In genomic region chr9:23101990-23102796, GRCm38 (mm10) we compare ENCODE assay signal across 8 mouse cellular contexts.
A peak's percentile ranks its signal among the peaks of the same experiment; 100 is the strongest.
DNase-seq lines count a peak whose midpoint lies in the region; ATAC-seq and TF ChIP-seq lines count a peak whose summit lies in the region.

No protein-coding gene starts in this region.

- H3K27me3 ChIP-seq in forebrain, embryonic 12.5 days = no peaks in the 10 kb centered on the region
- H3K27me3 ChIP-seq in forebrain, embryonic 11.5 days (ENCODE audit: control insufficient read depth, insufficient read depth, low read length) = no peaks in the 10 kb centered on the region
- H3K27me3 ChIP-seq in stomach, embryonic 14.5 days (ENCODE audit: control insufficient read depth, insufficient read depth, low read length) = no peaks in the 10 kb centered on the region
- no peaks in the 10 kb centered on the region for H3K27me3 ChIP-seq in stomach, postnatal 0 days (ENCODE audit: control insufficient read depth, insufficient read depth, low read length)
- H3K27me3 ChIP-seq in heart, embryonic 10.5 days (ENCODE audit: insufficient read depth, poor library complexity, severe bottlenecking) = no peaks in the 10 kb centered on the region

- no peak for TF ChIP-seq EP300 in stomach, postnatal 0 days (optimal IDR thresholded peaks at IDR 0.05)

- TF ChIP-seq CTCF in stomach, postnatal 0 days (IDR thresholded peaks at IDR 0.05; ENCODE audit: low read depth) = no peak

- no peak overlapping the region for H3K27ac ChIP-seq in forebrain, embryonic 12.5 days
- no peak overlapping the region for H3K27ac ChIP-seq in forebrain, embryonic 11.5 days (ENCODE audit: low read depth, low read length)
- no peak overlapping the region for H3K27ac ChIP-seq in stomach, embryonic 14.5 days (ENCODE audit: low read length)
- H3K27ac ChIP-seq in stomach, postnatal 0 days (replicated peaks) = no peak overlapping the region
- no peak overlapping the region for H3K27ac ChIP-seq in heart, embryonic 10.5 days

- H3K9ac ChIP-seq in forebrain, embryonic 12.5 days = no peak overlapping the region
- no peak overlapping the region for H3K9ac ChIP-seq in forebrain, embryonic 11.5 days (ENCODE audit: low read length)
- H3K9ac ChIP-seq in stomach, embryonic 14.5 days (replicated peaks; ENCODE audit: low read depth, low read length) = no peak overlapping the region
- H3K9ac ChIP-seq in stomach, postnatal 0 days (ENCODE audit: low read length) = no peak overlapping the region

- no peak for DNase-seq in forebrain, embryonic 11.5 days (ENCODE audit: low spot score)
- DNase-seq in stomach, postnatal 0 days (ENCODE audit: low spot score) = no peak
- peak; percentile 7 to 19 for DNase-seq in layer of hippocampus, postnatal 36 days
- DNase-seq in right cerebral cortex, postnatal 25 days = peak; percentile 8
- no peak for DNase-seq in heart, embryonic 10.5 days (ENCODE audit: low spot score)
- no peak for DNase-seq in thymus, postnatal 25 days

- H3K36me3 ChIP-seq in forebrain, embryonic 12.5 days (replicated peaks) = no peaks in the 10 kb centered on the region
- no peaks in the 10 kb centered on the region for H3K36me3 ChIP-seq in forebrain, embryonic 11.5 days (ENCODE audit: control insufficient read depth, insufficient read depth, low read length)
- H3K36me3 ChIP-seq in stomach, embryonic 14.5 days (ENCODE audit: control insufficient read depth, insufficient read depth, low read length) = no peaks in the 10 kb centered on the region
- H3K36me3 ChIP-seq in stomach, postnatal 0 days (ENCODE audit: control insufficient read depth, insufficient read depth, low read length) = no peaks in the 10 kb centered on the region
- no peaks in the 10 kb centered on the region for H3K36me3 ChIP-seq in heart, embryonic 10.5 days

- 70% methylated on average over 9 of the region's 9 CpGs for WGBS in forebrain, embryonic 12.5 days
- WGBS in forebrain, embryonic 11.5 days = 74% methylated on average over 9 of the region's 9 CpGs
- 68% methylated on average over 9 of the region's 9 CpGs for WGBS in stomach, embryonic 14.5 days
- WGBS in stomach, postnatal 0 days = 71% methylated on average over 9 of the region's 9 CpGs
- WGBS in heart, embryonic 10.5 days = 76% methylated on average over 9 of the region's 9 CpGs

- no peaks in the 10 kb centered on the region for H3K9me3 ChIP-seq in forebrain, embryonic 12.5 days
- no peaks in the 10 kb centered on the region for H3K9me3 ChIP-seq in forebrain, embryonic 11.5 days (ENCODE audit: control insufficient read depth, low read length)
- H3K9me3 ChIP-seq in stomach, embryonic 14.5 days (ENCODE audit: control insufficient read depth, low read depth, low read length) = no peaks in the 10 kb centered on the region
- H3K9me3 ChIP-seq in stomach, postnatal 0 days (ENCODE audit: control insufficient read depth, low read length) = no peaks in the 10 kb centered on the region
- no peaks in the 10 kb centered on the region for H3K9me3 ChIP-seq in heart, embryonic 10.5 days

- ATAC-seq in forebrain, embryonic 12.5 days (ENCODE audit: low FRiP score) = 0 out of 2 replicates have a peak, but pooled peaks have one; percentile 53
- ATAC-seq in forebrain, embryonic 11.5 days (replicated peaks; ENCODE audit: low FRiP score) = no peak
- ATAC-seq in stomach, embryonic 14.5 days (ENCODE audit: insufficient number of reproducible peaks, insufficient read depth, low FRiP score, low read depth) = peak; percentile 63
- ATAC-seq in stomach, postnatal 0 days (ENCODE audit: low FRiP score, low TSS enrichment) = no peak

- H3K4me1 ChIP-seq in forebrain, embryonic 12.5 days = no peaks in the 10 kb centered on the region
- no peaks in the 10 kb centered on the region for H3K4me1 ChIP-seq in forebrain, embryonic 11.5 days (replicated peaks; ENCODE audit: control insufficient read depth, insufficient read depth, low read length)
- peaks cover 4% of the 10 kb centered on the region for H3K4me1 ChIP-seq in stomach, embryonic 14.5 days (ENCODE audit: control insufficient read depth, insufficient read depth, low read length)
- no peaks in the 10 kb centered on the region for H3K4me1 ChIP-seq in stomach, postnatal 0 days (replicated peaks; ENCODE audit: control insufficient read depth, insufficient read depth)
- peaks cover 5% of the 10 kb centered on the region; the same call in 1 of the 2 replicates for H3K4me1 ChIP-seq in heart, embryonic 10.5 days

- no peak overlapping the region for H3K4me2 ChIP-seq in forebrain, embryonic 12.5 days
- no peak overlapping the region for H3K4me2 ChIP-seq in forebrain, embryonic 11.5 days (ENCODE audit: low read depth, low read length, severe bottlenecking)
- H3K4me2 ChIP-seq in stomach, embryonic 14.5 days (replicated peaks; ENCODE audit: low read depth, low read length) = no peak overlapping the region
- H3K4me2 ChIP-seq in stomach, postnatal 0 days (replicated peaks; ENCODE audit: low read depth) = no peak overlapping the region

- no peak overlapping the region for H3K4me3 ChIP-seq in forebrain, embryonic 12.5 days (replicated peaks)
- no peak overlapping the region for H3K4me3 ChIP-seq in forebrain, embryonic 11.5 days (ENCODE audit: low read depth, low read length)
- no peak overlapping the region for H3K4me3 ChIP-seq in stomach, embryonic 14.5 days (ENCODE audit: low read depth, low read length)
- H3K4me3 ChIP-seq in stomach, postnatal 0 days (ENCODE audit: low read depth, low read length) = no peak overlapping the region
- H3K4me3 ChIP-seq in heart, embryonic 10.5 days = no peak overlapping the region

Comparison
In these comparisons a context has a peak if more than half of its experiments do, and no peak if none do; other contexts are left out.
1. ATAC-seq: peak in forebrain, embryonic 12.5 days (single experiment) and stomach, embryonic 14.5 days (single experiment); none in forebrain, embryonic 11.5 days (single experiment) and stomach, postnatal 0 days (single experiment).
2. DNase-seq: peak in layer of hippocampus, postnatal 36 days (2 of 2) and right cerebral cortex, postnatal 25 days (single experiment); none in forebrain, embryonic 11.5 days (single experiment), stomach, postnatal 0 days (single experiment), heart, embryonic 10.5 days (single experiment) and thymus, postnatal 25 days (single experiment).